Mouse (Mus musculus) CD4-positive, CD25-positive, alpha-beta regulatory T cell, adult 4 months (primary cell): ENCODE results near the gene Cct3. TPM values are rescaled to one million over a fixed set of nuclear protein-coding genes. Genes with fewer than 3 reads are reported as not detected.
A peak's percentile ranks its signal among the peaks of the same experiment; 100 is the strongest.
"Not testable (repeated sequence)": the region's sequence is repeated elsewhere in the genome, so short reads cannot be mapped to it uniquely, and the experiment has no call there.

ENCODE experiments used
- ATAC-seq: one replicate; pipeline ENCODE4 v1.8.0; 2017
- polyA plus RNA-seq, 2 experiments: library from polyadenylated mRNA; unstranded; fragments of 100-300 nt; shearing (Covaris generic); gene quantifications; one replicate each; pipeline ENCODE4 v1.2.1; 2017

Cct3 gene
- polyA plus RNA-seq: 100 to 1,000 TPM; 189 to 216 TPM

GRCm38 (mm10) chr3:88296561-88297318, at the start of gene Cct3, which contains the start of gene Tsacc:
TSS of gene Cct3 (plus strand) at chr3:88297116.
TSS of gene Tsacc (minus strand) at chr3:88296999.
- ATAC-seq: peak; percentile 90

GRCm38 (mm10) chr3:88247666-88248065, 49.2 kb upstream of the Cct3 start:
- no peak for ATAC-seq

- no peak for ATAC-seq
These were observed 48.5 kb upstream of the Cct3 start for GRCm38 (mm10) chr3:88248406-88248805.

GRCm38 (mm10) chr3:88252739-88253138, 44.2 kb upstream of the Cct3 start:
- ATAC-seq: no peak

- no peak for ATAC-seq
These were observed 42.5 kb upstream of the Cct3 start, which contains the start of gene Rhbg for GRCm38 (mm10) chr3:88254268-88254926. TSS of gene Rhbg (minus strand) at chr3:88254709.

GRCm38 (mm10) chr3:88255950-88256349, 41.0 kb upstream of the Cct3 start:
- ATAC-seq: no peak

- no peak for ATAC-seq
These were observed 40.5 kb upstream of the Cct3 start for GRCm38 (mm10) chr3:88256382-88256781.

- no peak for ATAC-seq
These were observed 34.6 kb upstream of the Cct3 start for GRCm38 (mm10) chr3:88262346-88262745.

GRCm38 (mm10) chr3:88268014-88268413, 28.9 kb upstream of the Cct3 start:
- ATAC-seq: not testable (repeated sequence)

GRCm38 (mm10) chr3:88268991-88269390, 27.9 kb upstream of the Cct3 start:
- ATAC-seq: no peak

- ATAC-seq: not testable (repeated sequence)
These were observed 25.6 kb upstream of the Cct3 start for GRCm38 (mm10) chr3:88271298-88271697.

- no peak for ATAC-seq
These were observed 25.1 kb upstream of the Cct3 start for GRCm38 (mm10) chr3:88271859-88272258.

GRCm38 (mm10) chr3:88274002-88274401, 22.9 kb upstream of the Cct3 start:
- no peak for ATAC-seq

GRCm38 (mm10) chr3:88276121-88276520, 20.8 kb upstream of the Cct3 start:
- no peak for ATAC-seq

- ATAC-seq: no peak
These were observed 20.3 kb upstream of the Cct3 start for GRCm38 (mm10) chr3:88276529-88277143.

- no peak for ATAC-seq
These were observed 16.9 kb upstream of the Cct3 start for GRCm38 (mm10) chr3:88280035-88280434.

- ATAC-seq: not testable (repeated sequence)
These were observed 15.6 kb upstream of the Cct3 start for GRCm38 (mm10) chr3:88281141-88281916.

GRCm38 (mm10) chr3:88284815-88285564, 11.9 kb upstream of the Cct3 start:
- not testable (repeated sequence) for ATAC-seq

GRCm38 (mm10) chr3:88285565-88285895, 11.4 kb upstream of the Cct3 start:
- ATAC-seq: not testable (repeated sequence)

- no peak for ATAC-seq
These were observed 9.8 kb upstream of the Cct3 start, which contains the start of gene Gm38392 for GRCm38 (mm10) chr3:88287110-88287509. TSS of gene Gm38392 (minus strand) at chr3:88287210.

- ATAC-seq: not testable (repeated sequence)
These were observed 8.7 kb upstream of the Cct3 start for GRCm38 (mm10) chr3:88288133-88288713.
